ENCODE assay signal across 8 mouse cellular contexts in genomic region chr7:98656531-98657221, GRCm38 (mm10). TPM values are rescaled to one million over a fixed set of nuclear protein-coding genes. Genes with fewer than 3 reads are reported as not detected.
DNase-seq lines count a peak whose midpoint lies in the region; ATAC-seq lines count a peak whose summit lies in the region.

Gene Emsy, minus strand, starts transcription at chr7:98656783.

- peak within 1 kb of the TSS; percentile 82 for H3K4me3 ChIP-seq in hindbrain, embryonic 14.5 days (replicated peaks; ENCODE audit: low read length)

- no peaks in the 10 kb centered on the region for H3K9me3 ChIP-seq in hindbrain, embryonic 14.5 days (ENCODE audit: control insufficient read depth, low read length)

- H3K27ac ChIP-seq in hindbrain, embryonic 14.5 days, result peak within 1 kb of the TSS; percentile 95

- peak; percentile 99 for DNase-seq in R1 (ENCODE audit: low read depth, low spot score)
- DNase-seq in cerebellum, postnatal 25 days, result peak; percentile 95
- peak; percentile 89 for DNase-seq in frontal cortex, postnatal 25 days (ENCODE audit: low spot score in 2 of 2)
- DNase-seq in hindbrain, embryonic 14.5 days (ENCODE audit: low spot score), result peak; percentile 93
- DNase-seq in layer of hippocampus, postnatal 36 days, result peak; percentile 96
- peak; percentile 97 for DNase-seq in lung, postnatal 36 days
- DNase-seq in retina, postnatal 1 day, result peak; percentile 100
- DNase-seq in urinary bladder, adult 2 months (ENCODE audit: low spot score), result peak; percentile 82

- no peaks in the 10 kb centered on the region for H3K27me3 ChIP-seq in hindbrain, embryonic 14.5 days (ENCODE audit: control insufficient read depth, insufficient read depth, low read length)

- peak; percentile 96 for ATAC-seq in hindbrain, embryonic 14.5 days (ENCODE audit: low FRiP score)

- under 1% methylated on average over 42 of the region's 42 CpGs for WGBS in hindbrain, embryonic 14.5 days

- H3K4me1 ChIP-seq in hindbrain, embryonic 14.5 days (replicated peaks; ENCODE audit: control insufficient read depth, insufficient read depth, low read length), result peaks cover 30% of the 10 kb centered on the region

- H3K9ac ChIP-seq in hindbrain, embryonic 14.5 days, result peak within 1 kb of the TSS; percentile 89

- H3K36me3 ChIP-seq in hindbrain, embryonic 14.5 days (replicated peaks; ENCODE audit: control insufficient read depth, insufficient read depth), result peaks cover 32% of the 10 kb centered on the region

- peak within 1 kb of the TSS; percentile 70 for H3K4me2 ChIP-seq in hindbrain, embryonic 14.5 days (replicated peaks)

RNA-seq across cellular contexts. Expression of gene Emsy, which starts in this region (rescaled TPM):
- 39.3 and 45.7 TPM in 2 replicates for polyA plus RNA-seq in hindbrain, embryonic 14.5 days (2014; fragmentation: Nextera tagmentation; extraction: Ambion mirVana)
- total RNA-seq in layer of hippocampus, postnatal 36 days (2021), result 10 to 100 TPM; 65.7 to 78.1 TPM
- 15.0 and 22.9 TPM in 2 replicates for polyA plus RNA-seq in urinary bladder, adult 2 months (2012; rRNA removed)

Comparison
In these comparisons a context has a peak if more than half of its experiments do, and no peak if none do; other contexts are left out.
1. Peak in every context shown above with its lines: DNase-seq, ATAC-seq, H3K4me3 ChIP-seq and H3K27ac ChIP-seq.